Mouse (Mus musculus) kidney, adult 2 months (tissue): ENCODE results near the gene Gtpbp8. TPM values are rescaled to one million over a fixed set of nuclear protein-coding genes. Genes with fewer than 3 reads are reported as not detected.

Experiments
- DNase-seq: peaks from one replicate; pipeline ENCODE4 v3.0.0; 2021
- H3K27ac ChIP-seq: fragments of 200-500 bp; 2 replicates; pipeline ENCODE4 v1.5.1; 2012; ENCODE audit warnings: low read depth, low read length, control low read depth, inconsistent platforms; ENCODE audit not compliant: insufficient read depth
- H3K27me3 ChIP-seq: fragments of 200-500 bp; replicated peaks from 2 replicates; pipeline ENCODE4 v1.6.1; 2012; ENCODE audit warnings: mild to moderate bottlenecking, moderate library complexity, low read length, inconsistent platforms; ENCODE audit not compliant: control insufficient read depth, insufficient read depth
- H3K36me3 ChIP-seq: fragments of 200-500 bp; 2 replicates; pipeline ENCODE4 v1.6.1; 2012; ENCODE audit warnings: mild to moderate bottlenecking, moderate library complexity, low read length, inconsistent platforms; ENCODE audit not compliant: control insufficient read depth, insufficient read depth
- H3K4me1 ChIP-seq: fragments of 200-500 bp; 2 replicates; pipeline ENCODE4 v1.6.1; 2011; ENCODE audit warnings: low read length; ENCODE audit not compliant: control insufficient read depth, insufficient read depth
- H3K4me3 ChIP-seq: fragments of 200-500 bp; 2 replicates; pipeline ENCODE4 v1.5.1; 2011; ENCODE audit warnings: mild to moderate bottlenecking, low read depth, low read length, control low read depth; ENCODE audit not compliant: insufficient read depth
- CTCF ChIP-seq: fragments of 200-500 bp; conservative IDR thresholded peaks from 2 replicates; pipeline ENCODE4 v1.5.1; 2011; ENCODE audit warnings: low read depth, mild to moderate bottlenecking, control low read depth, low read length, moderate library complexity, mixed read lengths; ENCODE audit not compliant: insufficient read depth, insufficient read length
- POLR2A ChIP-seq: fragments of 200-500 bp; IDR thresholded peaks from one replicate; pipeline ENCODE4 v1.6.1; 2011; ENCODE audit warnings: low read depth, low read length, control low read depth
- WGBS: fragments of 180-500 bp; shearing (Covaris S2); methylation state at CpG from one replicate; pipeline ENCODE4 v1.1.7; 2018; 5-methylcytosine and 5-hydroxymethylcytosine counted together
- polyA plus RNA-seq: library from polyadenylated mRNA; depleted of rRNA; stranded (reverse); fragments of >200 nt; gene quantifications from 2 replicates; pipeline ENCODE4 v1.2.3, GENCODE M21; 2012

Gene Gtpbp8
- polyA plus RNA-seq, 1 experiment: 6.0 TPM

DNA sequence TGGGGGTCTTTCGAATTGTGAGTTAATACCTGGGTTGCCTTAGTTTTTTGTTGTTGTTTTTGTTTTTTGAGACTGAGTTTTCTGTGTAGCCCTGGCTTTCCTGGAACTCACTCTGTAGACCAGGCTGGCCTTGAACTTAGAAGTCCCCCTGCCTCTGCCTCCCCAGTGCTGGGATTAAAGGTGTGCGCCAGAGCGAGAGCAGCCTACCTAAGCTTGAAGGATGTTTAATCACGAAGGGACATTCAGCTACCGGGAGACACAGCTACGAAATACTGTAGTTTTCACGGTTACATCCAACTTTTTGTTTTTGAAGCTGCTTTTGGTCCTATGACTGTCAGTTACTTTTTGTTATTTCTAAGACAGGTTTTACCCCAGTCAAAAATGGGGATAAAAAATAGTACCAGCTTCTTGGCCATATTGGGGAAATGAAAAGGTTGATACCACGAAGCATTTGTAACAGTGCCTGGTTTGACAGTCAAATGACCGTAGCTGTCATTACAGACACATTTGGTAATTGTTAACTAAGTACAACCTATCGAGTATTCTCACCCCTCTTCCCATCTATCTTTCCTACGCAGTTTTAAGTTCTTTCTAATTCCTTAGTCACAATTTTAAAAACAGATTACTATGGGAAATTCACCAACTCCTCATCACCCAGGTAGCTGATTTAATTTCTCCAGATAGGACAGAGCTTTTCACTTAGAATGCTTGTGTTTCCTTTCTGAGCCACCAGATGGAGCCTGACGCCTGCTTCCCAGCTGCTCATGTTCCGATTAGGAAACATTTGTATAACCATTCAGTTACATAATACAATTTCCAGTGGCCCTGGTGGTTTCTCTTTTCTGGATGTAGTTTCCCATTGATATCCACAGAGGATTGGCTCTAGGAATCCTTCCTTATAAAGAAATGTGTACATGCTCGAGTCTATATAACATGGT, 20.6 kb downstream of the Gtpbp8 start:
- Histone ChIP-seq H3K4me3 (peak overlapping the region; percentile 31), H3K36me3 (peaks cover 2% of the 10 kb centered on the region), H3K27ac (no peak overlapping the region), H3K27me3 (no peaks in the 10 kb centered on the region), H3K4me1 (peaks cover 6% of the 10 kb centered on the region)
- 26% methylated on average over 14 of the region's 14 CpGs for WGBS
- no peak for TF ChIP-seq POLR2A
- peak; percentile 90 for TF ChIP-seq CTCF
- DNase-seq: peak; percentile 89

DNA sequence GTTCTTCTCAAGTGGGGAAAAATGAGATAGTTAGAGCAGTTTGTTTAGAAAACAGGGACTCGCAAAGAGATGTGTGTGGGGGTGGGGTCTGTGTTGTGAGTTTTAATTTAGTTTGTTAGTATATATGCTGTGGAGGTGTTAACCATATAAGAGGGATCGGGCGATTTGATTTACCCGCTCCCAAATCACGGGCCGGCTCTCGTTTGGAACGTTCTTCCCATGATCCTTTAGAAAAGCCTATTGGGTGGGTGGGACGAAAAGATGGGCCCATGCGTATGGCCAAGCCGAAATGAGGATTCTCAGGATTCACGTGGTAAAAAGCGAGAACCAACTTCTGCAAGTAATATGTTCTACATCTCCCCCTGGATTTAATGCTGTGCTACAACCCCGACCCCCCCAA, 21.3 kb downstream of the Gtpbp8 start:
- DNase-seq: no peak
- peak overlapping the region; percentile 78 for H3K4me3 ChIP-seq
- no peaks in the 10 kb centered on the region for H3K27me3 ChIP-seq
- H3K27ac ChIP-seq: peak overlapping the region; percentile 68; the same call in 1 of the 2 replicates
- 0% methylated on average over 14 of the region's 14 CpGs for WGBS
- H3K4me1 ChIP-seq: peaks cover 6% of the 10 kb centered on the region
- H3K36me3 ChIP-seq: no peaks in the 10 kb centered on the region; the same call in none of the 2 replicates
- TF ChIP-seq CTCF (no peak), POLR2A (no peak)

DNA sequence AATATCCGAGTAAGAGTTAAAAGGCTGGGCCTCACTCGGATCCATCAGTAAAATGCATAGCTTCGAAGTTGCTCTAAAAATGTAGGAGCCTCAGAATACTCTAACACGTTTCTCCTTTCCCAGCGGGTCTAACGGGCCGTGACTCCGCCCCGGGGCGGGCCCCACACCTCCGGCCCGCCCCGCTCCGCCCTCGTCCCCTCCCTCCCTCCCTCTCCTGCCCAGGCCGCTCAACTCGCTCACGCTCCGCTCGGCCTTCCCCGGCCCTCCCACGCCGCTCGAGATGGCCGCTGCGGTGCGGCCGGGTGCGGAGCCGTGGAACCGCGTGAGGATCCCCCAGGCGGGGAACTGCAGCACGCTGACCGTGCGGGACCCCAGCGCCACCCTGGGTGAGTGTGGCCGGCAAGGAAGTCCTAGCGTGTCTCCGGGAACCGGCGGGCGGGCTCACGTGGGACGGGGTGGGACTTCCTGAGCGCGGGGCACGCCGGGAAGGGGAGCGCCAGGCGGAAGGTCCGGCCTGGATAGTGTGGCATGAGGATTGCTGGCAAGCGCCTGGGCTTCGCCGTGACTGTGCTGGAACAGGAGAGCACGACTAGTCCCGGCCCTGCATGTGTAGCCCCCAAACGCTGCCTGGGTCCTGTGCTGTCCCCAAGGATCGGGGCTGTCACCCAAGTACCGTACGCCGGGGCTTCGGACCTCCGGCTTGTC, 21.9 kb downstream of the Gtpbp8 start, which contains the start of gene Nepro:
Gene Nepro (plus strand): TSS at position 219 of the 705 bp plus-strand sequence.
- H3K4me1 ChIP-seq: peaks cover 6% of the 10 kb centered on the region
- TF ChIP-seq CTCF: no peak
- TF ChIP-seq POLR2A: peak; percentile 75
- no peaks in the 10 kb centered on the region for H3K27me3 ChIP-seq
- peak within 1 kb of the TSS; percentile 83 for H3K27ac ChIP-seq
- DNase-seq: peak; percentile 97
- peak within 1 kb of the TSS; percentile 78 for H3K4me3 ChIP-seq
- under 1% methylated on average over 64 of the region's 64 CpGs for WGBS
- H3K36me3 ChIP-seq: no peaks in the 10 kb centered on the region; the same call in none of the 2 replicates

DNA sequence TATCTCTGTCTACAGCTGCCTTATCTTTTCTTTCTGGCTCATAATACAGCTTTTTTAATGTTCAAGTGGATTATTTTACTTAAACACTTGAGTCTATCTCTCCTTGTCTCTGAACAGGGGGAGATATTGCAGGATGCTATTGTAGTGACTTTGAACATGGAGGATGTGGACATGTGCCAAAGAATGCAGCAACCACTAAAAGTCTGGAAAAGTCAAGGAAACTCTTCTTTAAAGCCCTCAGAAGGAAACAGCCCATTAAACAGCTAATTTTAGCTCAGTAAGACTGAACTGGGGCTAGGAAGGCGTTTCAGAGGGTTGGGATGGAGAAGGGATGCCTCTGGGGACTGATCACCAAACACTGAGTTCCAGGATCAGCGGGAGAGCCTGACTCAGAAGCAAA, 23.5 kb downstream of the Gtpbp8 start:
- Histone ChIP-seq H3K27ac (no peak overlapping the region), H3K36me3 (no peaks in the 10 kb centered on the region; the same call in 1 of the 2 replicates), H3K4me3 (no peak overlapping the region), H3K27me3 (no peaks in the 10 kb centered on the region), H3K4me1 (peaks cover 6% of the 10 kb centered on the region)
- peak; percentile 28 for DNase-seq
- TF ChIP-seq POLR2A (no peak), CTCF (no peak)
- 58% methylated on average over 2 of the region's 2 CpGs for WGBS

DNA sequence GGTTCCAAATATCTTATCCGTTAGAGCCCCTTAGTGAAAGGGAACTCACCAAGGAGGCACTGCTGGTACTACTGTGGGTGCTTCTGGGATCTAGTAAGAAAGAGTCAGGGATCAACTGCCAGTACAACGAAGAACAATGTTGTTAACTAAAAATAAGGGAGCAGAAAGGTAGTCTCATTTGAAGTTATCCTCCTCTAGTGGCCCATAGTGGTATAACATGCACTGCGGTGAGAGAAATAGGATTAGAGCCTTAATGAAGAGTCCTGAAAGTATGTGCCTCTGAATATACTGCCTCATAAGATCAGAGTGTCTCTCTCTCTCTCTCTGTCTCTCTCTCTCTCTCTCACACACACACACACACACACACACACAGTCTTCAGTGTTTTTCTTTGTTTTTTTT, 25.6 kb downstream of the Gtpbp8 start:
- Histone ChIP-seq H3K36me3 (no peaks in the 10 kb centered on the region), H3K27me3 (no peaks in the 10 kb centered on the region), H3K27ac (no peak overlapping the region), H3K4me1 (peaks cover 6% of the 10 kb centered on the region), H3K4me3 (no peak overlapping the region)
- WGBS: 73% methylated on average over 3 of the region's 3 CpGs
- TF ChIP-seq CTCF (no peak), POLR2A (no peak)
- DNase-seq: peak; percentile 21

DNA sequence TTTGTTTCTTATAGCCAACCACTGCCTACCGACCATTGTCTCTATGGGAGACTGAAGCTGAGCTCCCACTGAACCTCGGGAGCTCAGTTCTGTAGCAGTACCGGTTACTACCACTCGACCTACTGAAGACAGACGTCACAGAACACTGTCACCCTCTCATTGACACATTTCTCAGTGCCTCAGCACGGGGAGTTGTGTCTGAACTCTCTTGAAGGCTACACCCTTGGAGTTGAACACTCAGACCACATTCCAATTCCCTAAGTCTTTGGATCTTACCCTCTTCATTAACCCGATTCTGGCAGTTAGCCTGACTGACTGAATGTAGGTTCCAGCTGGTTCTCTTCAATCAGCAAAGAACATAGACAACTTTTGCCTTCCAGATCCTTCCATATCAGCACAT, 26.8 kb downstream of the Gtpbp8 start:
- Histone ChIP-seq H3K4me1 (peaks cover 3% of the 10 kb centered on the region; the same call in 1 of the 2 replicates), H3K27me3 (no peaks in the 10 kb centered on the region), H3K36me3 (no peaks in the 10 kb centered on the region), H3K27ac (no peak overlapping the region), H3K4me3 (no peak overlapping the region)
- peak; percentile 70 for DNase-seq
- 67% methylated on average over 7 of the region's 7 CpGs for WGBS
- TF ChIP-seq CTCF (no peak), POLR2A (no peak)
